ENCODE assay signal across 8 mouse cellular contexts in genomic region chr3:104817991-104818748, GRCm38 (mm10). TPM values are rescaled to one million over a fixed set of nuclear protein-coding genes. Genes with fewer than 3 reads are reported as not detected.
A peak's percentile ranks its signal among the peaks of the same experiment; 100 is the strongest.
DNase-seq lines count a peak whose midpoint lies in the region; ATAC-seq and TF ChIP-seq lines count a peak whose summit lies in the region.

Gene Mov10, minus strand, starts transcription at chr3:104818563.

- peak within 1 kb of the TSS; percentile 95 for H3K27ac ChIP-seq in embryonic facial prominence, embryonic 13.5 days
- peak within 1 kb of the TSS; percentile 85 for H3K27ac ChIP-seq in kidney, adult 2 months (ENCODE audit: insufficient read depth, low read depth, low read length)
- peak within 1 kb of the TSS; percentile 93 for H3K27ac ChIP-seq in liver, embryonic 11.5 days (ENCODE audit: low read depth, low read length)

- peak within 1 kb of the TSS; percentile 28 for H3ac ChIP-seq in myocyte (ENCODE audit: control insufficient read depth, insufficient read length)

- WGBS in embryonic facial prominence, embryonic 13.5 days = under 1% methylated on average over 40 of the region's 40 CpGs
- WGBS in kidney, adult 2 months = under 1% methylated on average over 40 of the region's 40 CpGs
- WGBS in liver, embryonic 11.5 days = under 1% methylated on average over 38 of the region's 40 CpGs

- no peak for TF ChIP-seq CTCF in kidney, adult 2 months (conservative IDR thresholded peaks at IDR 0.05; ENCODE audit: insufficient read depth, insufficient read length, low read depth, low read length)

- ATAC-seq in embryonic facial prominence, embryonic 13.5 days (ENCODE audit: insufficient number of reproducible peaks, insufficient read depth, low FRiP score, low TSS enrichment, low read depth) = peak; percentile 70
- ATAC-seq in liver, embryonic 11.5 days (replicated peaks; ENCODE audit: low FRiP score) = peak; percentile 85

- peak within 1 kb of the TSS; percentile 82 for H3K4me2 ChIP-seq in embryonic facial prominence, embryonic 13.5 days
- H3K4me2 ChIP-seq in liver, embryonic 11.5 days = peak within 1 kb of the TSS; percentile 79
- H3K4me2 ChIP-seq in myocyte (ENCODE audit: low read depth) = peak within 1 kb of the TSS; percentile 80

- no peaks in the 10 kb centered on the region for H3K79me2 ChIP-seq in myocyte (ENCODE audit: control insufficient read depth, insufficient read depth)

- H3K4me3 ChIP-seq in embryonic facial prominence, embryonic 13.5 days = peak within 1 kb of the TSS; percentile 79
- peak within 1 kb of the TSS; percentile 93 for H3K4me3 ChIP-seq in kidney, adult 2 months (ENCODE audit: insufficient read depth, low read depth, low read length)
- H3K4me3 ChIP-seq in liver, embryonic 11.5 days (ENCODE audit: low read depth, low read length) = peak within 1 kb of the TSS; percentile 88
- peak within 1 kb of the TSS; percentile 71 for H3K4me3 ChIP-seq in myocyte

- DNase-seq in B cell, adult 2 months = peak; percentile 67 to 72
- DNase-seq in adrenal gland, postnatal 25 days = peak; percentile 65
- peak; percentile 57 for DNase-seq in heart, adult 8-10 months (ENCODE audit: low spot score)
- peak; percentile 91 for DNase-seq in kidney, adult 2 months
- DNase-seq in liver, embryonic 11.5 days (ENCODE audit: low spot score) = peak; percentile 88
- peak; percentile 66 for DNase-seq in splenic B cell, adult 2 months (ENCODE audit: low read depth, low spot score)

- H3K36me3 ChIP-seq in embryonic facial prominence, embryonic 13.5 days = peaks cover 16% of the 10 kb centered on the region
- no peaks in the 10 kb centered on the region for H3K36me3 ChIP-seq in kidney, adult 2 months (ENCODE audit: control insufficient read depth, insufficient read depth, low read length)
- H3K36me3 ChIP-seq in liver, embryonic 11.5 days (ENCODE audit: control insufficient read depth, insufficient read depth, low read length) = peaks cover 9% of the 10 kb centered on the region; the same call in 1 of the 2 replicates
- peaks cover 9% of the 10 kb centered on the region for H3K36me3 ChIP-seq in myocyte (ENCODE audit: control insufficient read depth, insufficient read depth)
- H3K36me3 ChIP-seq in splenic B cell, adult 2 months (ENCODE audit: control insufficient read depth, insufficient read depth, low read length, poor library complexity, severe bottlenecking) = no peaks in the 10 kb centered on the region; the same call in 1 of the 2 replicates

- no peaks in the 10 kb centered on the region for H3K9me3 ChIP-seq in embryonic facial prominence, embryonic 13.5 days
- no peaks in the 10 kb centered on the region for H3K9me3 ChIP-seq in liver, embryonic 11.5 days (ENCODE audit: control insufficient read depth, low read length)

- no peak for TF ChIP-seq POLR2A in kidney, adult 2 months (IDR thresholded peaks at IDR 0.05; ENCODE audit: low read depth, low read length)
- peak; percentile 13 for TF ChIP-seq POLR2A in myocyte (IDR thresholded peaks at IDR 0.05; ENCODE audit: insufficient read length, low read depth)

- H3K27me3 ChIP-seq in embryonic facial prominence, embryonic 13.5 days = no peaks in the 10 kb centered on the region
- no peaks in the 10 kb centered on the region for H3K27me3 ChIP-seq in kidney, adult 2 months (replicated peaks; ENCODE audit: control insufficient read depth, insufficient read depth, low read length)
- no peaks in the 10 kb centered on the region for H3K27me3 ChIP-seq in liver, embryonic 11.5 days (replicated peaks; ENCODE audit: control insufficient read depth, insufficient read depth, low read length)
- H3K27me3 ChIP-seq in myocyte (ENCODE audit: control insufficient read depth, insufficient read depth, insufficient read length) = no peaks in the 10 kb centered on the region
- no peaks in the 10 kb centered on the region for H3K27me3 ChIP-seq in splenic B cell, adult 2 months (ENCODE audit: control insufficient read depth, insufficient read depth, low read length, poor library complexity, severe bottlenecking)

- H3K4me1 ChIP-seq in embryonic facial prominence, embryonic 13.5 days = peaks cover 27% of the 10 kb centered on the region
- H3K4me1 ChIP-seq in kidney, adult 2 months (ENCODE audit: control insufficient read depth, insufficient read depth, low read length) = peaks cover 11% of the 10 kb centered on the region; the same call in 1 of the 2 replicates
- H3K4me1 ChIP-seq in liver, embryonic 11.5 days (replicated peaks; ENCODE audit: control insufficient read depth, insufficient read depth, low read length) = peaks cover 15% of the 10 kb centered on the region

- peak within 1 kb of the TSS; percentile 95 for H3K9ac ChIP-seq in embryonic facial prominence, embryonic 13.5 days
- H3K9ac ChIP-seq in liver, embryonic 11.5 days (ENCODE audit: low read depth, low read length) = peak within 1 kb of the TSS; percentile 78

TF ChIP-seq in myocyte, 11 proteins besides CTCF, POLR2A, EP300 and RAD21:
- TF ChIP-seq POLR2AphosphoS2 (IDR thresholded peaks at IDR 0.05; ENCODE audit: insufficient read length, low read depth) (peak; percentile 10), MAX (IDR thresholded peaks at IDR 0.05; ENCODE audit: low read depth) (no peak), TCF12 (IDR thresholded peaks at IDR 0.05; ENCODE audit: insufficient read depth, poor library complexity, severe bottlenecking) (no peak), CEBPB (IDR thresholded peaks at IDR 0.05; ENCODE audit: insufficient read depth, poor library complexity, severe bottlenecking) (no peak), TCF3 (IDR thresholded peaks at IDR 0.05; ENCODE audit: insufficient read length, low read depth) (no peak), E2F4 (IDR thresholded peaks at IDR 0.05; ENCODE audit: insufficient read depth) (no peak), SRF (IDR thresholded peaks at IDR 0.05; ENCODE audit: control insufficient read depth, insufficient read length, low read depth) (no peak), REST (IDR thresholded peaks at IDR 0.05; ENCODE audit: insufficient read depth, insufficient read length) (no peak), USF1 (IDR thresholded peaks at IDR 0.05; ENCODE audit: low read depth) (no peak)

RNA-seq across cellular contexts. Expression of gene Mov10, which starts in this region (rescaled TPM):
- 27.2 and 33.0 TPM in 2 replicates for total RNA-seq in adrenal gland, postnatal 25 days (2021)
- 56.3 and 59.7 TPM in 2 replicates for polyA plus RNA-seq in embryonic facial prominence, embryonic 13.5 days (2015; fragmentation: Nextera tagmentation; extraction: Ambion mirVana)
- total RNA-seq in heart, adult 8-10 months (2022) = 10 to 100 TPM in 1 of 4 experiments, 1 to 10 TPM in 3; 3.6 to 10.0 (median 6.6) TPM
- 14.1 and 14.2 TPM in 2 replicates for polyA plus RNA-seq in kidney, adult 2 months (2012; rRNA removed)
- polyA plus RNA-seq in liver, embryonic 11.5 days (2014; fragmentation: Nextera tagmentation; extraction: Ambion mirVana) = 36.0 and 37.7 TPM in 2 replicates
- 6.7 TPM for polyA plus RNA-seq in myocyte (2012; fragmentation: generic; extraction: Trizol)

Comparison
In these comparisons a context has a peak if more than half of its experiments do, and no peak if none do; other contexts are left out.
1. Peak in every context shown above with its lines: DNase-seq, ATAC-seq, H3K4me3 ChIP-seq and H3K27ac ChIP-seq.